Mouse (Mus musculus) MN1 (cell line): Measurements from ENCODE around the gene Il20rb.

Experiments
- DNase-seq: peaks from one replicate; pipeline ENCODE4 v3.0.0-alpha.2; 2016; ENCODE audit warnings: low spot score

The Il20rb gene

GRCm38 (mm10) chr9:100430911-100431310 lies 55.7 kb downstream of the Il20rb start:
- DNase-seq = no peak

GRCm38 (mm10) chr9:100419644-100420043 lies 66.9 kb downstream of the Il20rb start:
- DNase-seq = no peak

- no peak for DNase-seq
Observed at GRCm38 (mm10) chr9:100419103-100419502, 67.5 kb downstream of the Il20rb start.

GRCm38 (mm10) chr9:100416756-100417155 lies 69.8 kb downstream of the Il20rb start:
- no peak for DNase-seq

GRCm38 (mm10) chr9:100416299-100416698 lies 70.3 kb downstream of the Il20rb start:
- DNase-seq = no peak

GRCm38 (mm10) chr9:100415328-100415979 lies 71.1 kb downstream of the Il20rb start:
- peak; percentile 29 for DNase-seq
